Mouse (Mus musculus): ENCODE data around the gene Stag2. TPM values are rescaled to one million over a fixed set of nuclear protein-coding genes. Genes with fewer than 3 reads are reported as not detected.

Gene Stag2
- total RNA-seq, 2 experiments from 2014 or later, result 91.2 to 113 TPM

DNA sequence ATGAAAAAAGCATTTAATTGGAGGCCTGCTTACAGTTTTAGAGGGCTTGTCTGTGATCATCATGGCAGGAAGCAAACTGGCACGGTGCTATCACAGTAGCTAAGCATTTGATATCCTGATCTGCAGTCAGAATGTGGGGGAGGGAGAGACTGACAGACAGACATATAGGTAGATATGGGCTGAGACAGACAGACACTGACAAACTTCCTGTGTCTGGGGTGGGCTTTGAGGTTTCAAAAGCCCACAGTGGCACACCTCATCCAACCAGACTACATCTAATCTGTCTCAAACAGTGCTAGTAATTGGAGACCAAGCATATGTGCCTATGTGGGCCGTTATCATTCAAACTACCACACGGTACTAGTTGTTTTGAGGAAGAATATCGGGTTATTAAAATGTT is 53.4 kb downstream of the Stag2 start:
- no peak for DNase-seq (ENCODE audit: low spot score in 2 of 2)

DNA sequence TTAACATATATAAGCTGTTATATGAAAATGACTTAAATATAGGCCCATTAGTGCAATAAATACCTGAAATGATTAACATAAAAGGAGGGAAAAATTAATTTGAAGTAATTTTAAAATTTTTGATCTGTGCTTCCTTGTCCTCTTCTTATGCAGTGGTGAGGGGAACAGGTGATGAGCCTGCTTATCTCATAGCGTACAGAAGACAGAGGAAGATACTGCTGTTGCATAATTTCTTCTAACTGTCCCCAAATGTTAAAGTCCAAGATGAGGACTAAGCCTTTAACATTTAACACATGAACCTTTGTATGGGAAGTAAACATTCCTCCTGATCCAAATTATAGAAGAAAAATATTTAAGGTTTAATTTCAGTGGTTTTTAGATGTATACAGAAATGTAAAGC is 66.6 kb downstream of the Stag2 start:
- DNase-seq (ENCODE audit: low spot score in 2 of 2), result no peak

DNA sequence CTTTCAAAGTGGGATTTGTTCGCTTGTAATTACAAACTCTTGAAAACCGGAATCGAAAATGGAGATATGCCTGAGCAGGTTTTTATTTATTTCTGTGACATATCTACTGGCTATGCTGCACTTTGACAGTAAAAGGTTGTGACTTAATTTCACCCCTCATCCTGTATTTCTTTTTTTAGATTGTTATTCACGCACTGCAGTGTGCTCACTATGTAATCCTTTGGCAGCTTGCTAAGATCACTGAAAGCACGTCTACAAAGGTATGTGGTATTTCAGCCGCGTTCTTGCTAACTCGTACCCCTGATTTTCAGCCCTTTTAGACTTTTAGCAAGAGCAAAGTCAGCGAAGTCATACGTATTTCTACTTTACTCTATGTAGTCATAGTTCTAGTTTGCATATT is 101.2 kb downstream of the Stag2 start:
- DNase-seq (ENCODE audit: low spot score in 2 of 2), result no peak

DNA sequence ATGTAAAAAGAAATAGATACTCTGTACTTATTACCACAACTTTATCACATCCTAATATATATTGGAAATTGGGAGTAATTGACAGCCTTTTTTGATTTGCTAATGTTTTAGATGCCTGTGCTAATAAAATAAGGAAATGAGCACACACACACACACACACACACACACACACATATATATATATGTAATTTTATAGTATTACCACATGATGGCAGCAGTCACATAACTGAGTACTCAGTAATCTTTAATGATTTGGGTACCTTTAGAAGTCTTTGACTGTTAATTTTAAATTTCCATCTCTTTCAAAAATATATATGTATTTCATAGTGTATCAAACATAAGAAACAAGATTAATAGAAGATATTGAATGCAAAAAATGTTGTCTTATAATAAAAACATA is 123.6 kb downstream of the Stag2 start:
- no peak for DNase-seq (ENCODE audit: low spot score in 2 of 2)

DNA sequence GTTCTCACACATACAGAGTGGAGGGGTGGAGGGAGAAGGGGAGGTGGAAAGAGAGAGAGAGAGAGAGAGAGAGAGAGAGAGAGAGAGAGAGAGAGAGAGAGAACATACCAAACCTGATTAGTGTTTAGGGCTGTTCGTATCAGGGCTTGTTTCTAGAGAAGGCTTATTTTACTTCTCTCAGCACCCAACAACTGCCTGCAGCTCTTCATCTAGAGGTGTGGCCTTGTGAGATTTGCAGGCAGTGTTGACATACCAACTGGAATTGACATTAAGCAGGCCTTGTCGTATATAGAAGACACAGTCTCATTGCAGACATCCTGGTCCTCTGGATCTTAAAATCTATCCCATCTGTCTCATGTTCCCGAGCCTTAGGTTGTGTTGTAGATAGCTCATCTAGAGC is 141.1 kb downstream of the Stag2 start:
- DNase-seq (ENCODE audit: low spot score in 2 of 2), result no peak

DNA sequence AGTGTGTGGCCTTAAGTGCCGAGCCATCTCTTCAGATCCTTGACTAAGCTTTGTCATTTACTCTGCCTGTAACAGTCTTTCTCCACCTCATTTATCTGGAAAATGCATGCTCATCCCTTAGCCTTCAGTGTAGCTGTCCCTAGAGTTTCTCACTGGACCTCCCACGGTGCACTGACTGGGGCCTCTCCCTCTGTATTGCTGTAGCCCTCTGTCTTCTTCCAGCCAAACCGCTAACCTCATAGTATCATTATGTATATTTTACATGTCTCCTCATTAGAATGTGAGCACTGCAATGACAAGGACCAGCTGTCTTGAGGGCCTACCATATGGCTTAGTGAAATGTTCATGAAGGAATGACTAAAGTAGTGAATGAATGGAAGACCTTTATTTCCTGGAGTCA is 166.1 kb downstream of the Stag2 start:
- DNase-seq (ENCODE audit: low spot score in 2 of 2), result no peak

DNA sequence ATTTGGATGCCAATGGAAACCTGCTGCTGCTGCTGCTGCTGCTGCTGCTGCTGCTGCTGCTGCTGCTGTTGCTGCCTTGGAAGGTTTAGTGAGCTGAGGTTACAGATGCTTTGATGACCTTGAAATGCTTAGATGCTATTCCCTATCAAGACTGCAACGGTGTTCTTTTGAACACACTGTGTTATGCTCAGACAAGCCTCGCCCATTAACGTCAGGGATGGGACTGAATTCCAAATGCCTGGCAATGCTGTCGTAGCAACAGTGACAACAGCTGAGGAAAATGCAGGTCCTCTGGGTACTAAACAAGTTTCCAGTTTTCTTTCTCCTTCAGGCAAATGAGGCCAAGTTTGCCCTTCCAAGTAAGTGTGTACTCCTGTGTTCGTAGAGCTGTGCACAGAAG is 171.3 kb downstream of the Stag2 start:
- no peak for DNase-seq (ENCODE audit: low spot score in 2 of 2)

DNA sequence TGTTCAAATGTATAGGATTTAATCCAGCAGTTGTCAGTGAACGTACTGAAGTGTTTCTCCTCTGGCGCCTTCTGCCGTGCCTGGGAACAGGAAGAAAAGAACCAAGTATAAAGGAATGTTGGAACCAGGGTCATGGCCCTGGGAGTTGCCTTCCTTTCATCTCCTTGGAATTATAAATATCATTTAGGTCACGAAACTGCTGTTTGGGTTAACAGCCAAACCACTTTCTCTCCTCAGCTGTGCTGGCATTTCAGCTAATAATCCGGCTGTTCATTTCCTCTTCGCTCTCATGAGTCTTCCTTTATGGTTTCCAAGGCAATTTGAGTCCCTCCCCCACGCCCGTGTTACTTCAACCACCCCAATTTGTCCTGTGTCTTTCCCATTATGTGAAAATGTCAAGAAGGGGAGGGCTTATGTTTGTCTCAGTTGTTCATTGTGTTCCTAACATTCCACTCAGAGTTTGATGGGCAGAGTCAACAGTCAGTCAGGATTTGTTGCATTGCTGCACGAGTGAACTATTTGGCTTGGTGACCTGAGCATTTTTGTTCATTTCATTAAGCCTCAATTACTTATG is 172.2 kb downstream of the Stag2 start:
- no peak for DNase-seq (ENCODE audit: low spot score in 2 of 2)

DNA sequence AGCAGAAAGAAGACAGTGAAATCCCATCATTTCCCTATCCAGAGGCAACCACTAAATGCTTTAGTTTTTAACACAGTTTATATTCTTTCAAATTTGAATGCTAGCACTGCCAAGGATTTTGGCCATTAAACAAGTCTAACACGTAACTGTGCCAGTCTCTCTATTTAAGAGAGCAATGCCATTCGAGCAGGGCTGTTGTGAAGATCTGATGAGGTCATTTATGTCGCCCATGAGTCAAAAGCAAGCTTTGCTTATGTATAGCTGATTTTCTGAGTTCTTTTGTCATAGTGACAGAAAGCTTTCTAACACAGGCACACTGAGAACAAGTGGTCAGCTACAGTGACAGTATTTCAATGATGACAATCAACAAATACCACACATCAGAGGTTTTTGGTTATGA is 175.7 kb downstream of the Stag2 start:
- no peak for DNase-seq (ENCODE audit: low spot score in 2 of 2)

Other genes starting within 250 kb of the Stag2 start
- gene Thoc2, start 228.6 kb upstream of the Stag2 start, total RNA-seq (2021), result 10 to 100 TPM; 54.3 to 55.8 TPM
- gene Xiap, start 89.6 kb upstream of the Stag2 start, total RNA-seq (2021), result 10 to 100 TPM; 34.2 to 35.8 TPM

Measured in gastrocnemius, postnatal 4 days (tissue).